Mouse (Mus musculus) spleen, postnatal 10 days (tissue): ENCODE data around the gene Mbd3l1.

Experiments used
- DNase-seq, 2 experiments: peaks; one replicate each; pipeline ENCODE4 v3.0.0; 2021 to 2022; ENCODE audit warnings: low spot score in 2 of 2

Gene Mbd3l1

GRCm38 (mm10) chr9:18478168-18478567, at the start of gene Mbd3l1, which contains the start of gene Zfp558:
Mbd3l1 (plus strand) TSS chr9:18478359.
Zfp558 (minus strand) TSS chr9:18478268.
- no peak for DNase-seq

- DNase-seq: no peak
Measured at GRCm38 (mm10) chr9:18430354-18430753, 47.8 kb upstream of the Mbd3l1 start, which contains the start of gene Mbd3l2. Mbd3l2 (plus strand) TSS chr9:18430654.

- no peak for DNase-seq
Measured at GRCm38 (mm10) chr9:18431687-18432086, 46.5 kb upstream of the Mbd3l1 start.

- DNase-seq: no peak
Measured at GRCm38 (mm10) chr9:18456520-18456919, 21.6 kb upstream of the Mbd3l1 start.

GRCm38 (mm10) chr9:18467350-18467749, 10.8 kb upstream of the Mbd3l1 start:
- no peak for DNase-seq

- DNase-seq: no peak
Measured at GRCm38 (mm10) chr9:18468005-18468404, 10.2 kb upstream of the Mbd3l1 start.

GRCm38 (mm10) chr9:18473324-18474128, 4.6 kb upstream of the Mbd3l1 start:
- peak; percentile 16 to 74 for DNase-seq

GRCm38 (mm10) chr9:18508098-18508497, 29.9 kb downstream of the Mbd3l1 start:
- DNase-seq: no peak
